Mouse (Mus musculus) heart, postnatal 0 days (tissue): Measurements from ENCODE around the gene Ctsc.

Source experiments
- CTCF ChIP-seq: IDR thresholded peaks from 2 replicates; pipeline ENCODE4 v1.5.1; 2016; ENCODE audit warnings: antibody characterized with exemption, control low read depth, low read depth
- EP300 ChIP-seq: IDR thresholded peaks from 2 replicates; pipeline ENCODE4 v1.6.1; 2016; ENCODE audit warnings: antibody characterized with exemption, low read depth

GRCm38 (mm10) chr7:88292044-88292443 lies 14.2 kb downstream of the Ctsc start:
- no peak for TF ChIP-seq CTCF
- TF ChIP-seq EP300, result no peak
